Mouse (Mus musculus) cerebellum, postnatal 25 days (tissue): ENCODE measurements around the gene Hspb7.

ENCODE experiments used
- DNase-seq, 2 experiments: peaks; one replicate each; pipeline ENCODE4 v3.0.0; 2021; ENCODE audit warnings: mixed read lengths in 2 of 2

Hspb7 gene

GRCm38 (mm10) chr4:141474431-141474830 is 53.9 kb downstream of the Hspb7 start:
- peak; percentile 37 to 46 for DNase-seq
